Mouse (Mus musculus) testis, postnatal 10 days (tissue): ENCODE data around the gene Fam208b.

Source experiments
- DNase-seq: peaks from one replicate; pipeline ENCODE4 v3.0.0; 2021; ENCODE audit warnings: low spot score

Fam208b gene

GRCm38 (mm10) chr13:3610795-3611438 lies at the start of gene Fam208b:
TSS of gene Fam208b (minus strand) at chr13:3611108.
- DNase-seq = peak; percentile 98

GRCm38 (mm10) chr13:3659163-3660160 lies 48.6 kb upstream of the Fam208b start:
- no peak for DNase-seq

DNA sequence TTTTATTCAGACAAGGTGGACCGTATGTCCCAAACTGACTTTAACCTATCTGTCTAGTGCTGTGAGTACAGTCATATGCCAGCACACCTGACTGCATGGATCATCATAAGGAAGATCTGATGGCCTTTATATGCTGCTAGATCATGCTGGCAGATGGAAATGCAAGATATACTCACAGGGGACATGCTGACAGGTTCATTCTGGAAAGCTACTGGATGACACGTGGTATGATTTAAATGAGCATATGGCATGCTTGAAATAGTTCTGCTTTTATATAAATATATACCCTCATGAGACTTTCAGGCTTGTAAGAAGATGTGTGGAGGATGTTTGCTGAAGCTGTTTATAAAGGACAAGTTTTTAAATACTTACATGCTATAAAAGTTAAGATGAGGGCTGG lies 43.5 kb upstream of the Fam208b start:
- DNase-seq = no peak

GRCm38 (mm10) chr13:3650569-3650968 lies 39.7 kb upstream of the Fam208b start:
- peak; percentile 51 for DNase-seq

- DNase-seq = no peak
Observed at GRCm38 (mm10) chr13:3646566-3646965, 35.7 kb upstream of the Fam208b start.

DNA sequence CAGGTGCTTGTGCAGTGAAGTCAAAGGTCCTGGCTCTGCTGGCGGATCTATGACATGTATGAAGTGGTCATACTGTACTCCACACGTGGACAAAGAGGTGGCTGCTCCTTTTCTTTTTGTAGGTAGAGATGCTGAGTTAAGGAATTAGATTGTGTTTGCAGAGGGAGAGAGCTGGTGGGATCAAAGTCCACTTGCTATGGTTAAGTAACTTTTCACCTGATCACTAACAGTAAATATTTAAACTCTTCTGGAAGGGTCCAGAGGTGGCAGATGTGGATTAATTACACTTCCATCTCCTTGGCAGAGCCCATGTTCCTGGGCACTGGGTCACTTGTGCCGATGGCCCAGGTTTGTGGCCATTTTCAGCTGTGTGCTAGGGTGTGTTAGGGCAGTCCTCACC lies 35.0 kb upstream of the Fam208b start:
- no peak for DNase-seq

DNA sequence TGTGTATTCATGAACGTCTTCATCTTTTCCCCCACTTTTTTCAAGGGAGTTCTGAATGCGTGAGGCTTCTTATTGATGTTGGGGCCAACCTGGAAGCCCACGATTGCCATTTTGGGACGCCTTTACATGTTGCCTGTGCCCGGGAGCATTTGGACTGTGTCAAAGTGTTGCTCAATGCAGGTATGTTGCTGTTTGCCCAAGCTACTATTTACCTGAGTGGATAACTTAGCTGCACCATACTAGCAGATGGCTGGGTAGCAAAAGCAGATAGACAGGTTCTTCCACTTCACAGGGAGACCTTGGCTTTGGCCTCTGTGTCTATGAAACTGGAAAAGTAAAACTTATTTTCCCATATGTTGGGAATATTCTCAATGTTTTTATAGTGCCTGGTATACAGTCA lies 34.0 kb upstream of the Fam208b start:
- DNase-seq = no peak

GRCm38 (mm10) chr13:3642538-3642937 lies 31.6 kb upstream of the Fam208b start:
- no peak for DNase-seq

DNA sequence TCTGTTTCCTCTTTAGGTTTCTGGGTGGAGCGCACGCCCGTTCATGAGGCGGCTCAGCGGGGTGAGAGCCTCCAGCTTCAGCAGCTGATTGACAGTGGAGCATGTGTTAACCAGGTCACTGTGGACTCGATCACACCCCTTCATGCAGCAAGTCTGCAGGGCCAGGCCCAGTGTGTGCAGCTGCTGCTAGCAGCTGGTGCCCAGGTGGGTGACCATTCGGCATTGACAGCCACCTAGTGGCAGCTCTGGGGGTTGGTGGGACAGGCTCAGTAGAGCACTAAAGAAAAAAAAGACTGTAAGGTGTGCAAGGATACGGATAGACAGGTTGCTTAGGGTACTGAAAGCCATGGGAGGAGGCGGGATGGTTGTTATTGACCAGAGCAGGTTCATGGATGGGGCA lies 31.1 kb upstream of the Fam208b start:
- DNase-seq = peak; percentile 53

GRCm38 (mm10) chr13:3636797-3637196 lies 25.9 kb upstream of the Fam208b start:
- DNase-seq = no peak

- no peak for DNase-seq
Observed at GRCm38 (mm10) chr13:3635076-3635475, 24.2 kb upstream of the Fam208b start.

GRCm38 (mm10) chr13:3633895-3634811 lies 23.2 kb upstream of the Fam208b start, which contains the start of gene Asb13:
TSS of gene Asb13 (plus strand) at chr13:3634032.
- peak; percentile 80 for DNase-seq

DNA sequence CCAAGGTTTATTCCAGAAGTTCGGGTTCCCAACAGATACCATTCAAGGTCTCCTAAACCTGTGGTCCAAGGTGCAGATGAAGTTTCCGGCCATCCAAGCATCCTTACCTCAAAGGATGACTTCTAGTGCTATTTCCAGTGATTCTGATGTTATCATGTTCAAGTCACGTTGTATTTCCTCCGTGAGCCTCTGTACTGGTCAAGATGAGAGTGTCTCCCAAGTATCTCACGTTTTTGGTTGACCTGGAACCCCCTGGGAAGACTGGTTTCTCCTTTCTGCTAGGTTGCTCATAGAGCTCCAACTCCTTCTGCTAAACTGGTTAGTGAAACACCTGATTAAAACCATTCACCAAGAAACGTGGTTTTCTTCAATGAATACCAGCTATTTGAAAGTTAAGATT lies 22.2 kb upstream of the Fam208b start:
- DNase-seq = no peak

- DNase-seq = no peak
Observed at GRCm38 (mm10) chr13:3632551-3632950, 21.6 kb upstream of the Fam208b start.

DNA sequence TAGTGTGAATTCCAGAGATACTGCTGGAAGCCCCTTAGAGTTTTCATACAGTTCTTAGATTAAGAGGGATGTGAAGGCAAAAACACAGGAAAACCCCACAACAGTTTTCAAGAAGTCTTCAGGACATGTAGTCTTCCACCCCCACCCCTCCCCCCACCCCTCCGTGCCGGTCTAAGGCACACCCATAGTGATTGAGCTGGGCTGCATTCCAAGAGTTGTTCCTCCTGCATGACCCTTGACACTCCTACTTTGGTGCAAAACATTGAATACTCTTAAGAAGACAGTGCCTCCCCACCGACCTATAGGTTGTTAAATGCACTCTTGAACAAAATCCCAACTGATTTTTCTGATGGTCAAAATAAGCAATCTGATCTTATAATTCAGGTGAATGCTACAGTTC lies 17.2 kb upstream of the Fam208b start:
- no peak for DNase-seq

- no peak for DNase-seq
Observed at GRCm38 (mm10) chr13:3627139-3627538, 16.2 kb upstream of the Fam208b start.

GRCm38 (mm10) chr13:3610118-3610794 lies 652 bp downstream of the Fam208b start:
- peak; percentile 73 for DNase-seq

DNA sequence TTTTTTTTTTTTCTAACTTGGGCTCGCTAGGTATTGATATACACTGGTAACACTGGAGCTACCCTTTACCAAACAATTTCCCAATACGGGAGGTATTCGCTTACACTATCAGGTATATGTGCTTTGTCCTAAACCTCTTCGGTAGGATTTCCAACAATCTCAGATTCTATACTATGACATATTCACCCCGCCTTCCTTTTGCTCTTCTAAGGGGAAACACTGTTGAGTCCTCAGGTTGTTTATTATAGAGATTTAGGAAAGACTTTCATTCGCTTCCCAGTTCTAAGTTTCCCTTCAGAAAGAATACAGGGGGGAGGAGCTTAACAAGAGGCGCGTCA lies 1.2 kb downstream of the Fam208b start:
- no peak for DNase-seq

GRCm38 (mm10) chr13:3596232-3596631 lies 14.7 kb downstream of the Fam208b start:
- DNase-seq = no peak

DNA sequence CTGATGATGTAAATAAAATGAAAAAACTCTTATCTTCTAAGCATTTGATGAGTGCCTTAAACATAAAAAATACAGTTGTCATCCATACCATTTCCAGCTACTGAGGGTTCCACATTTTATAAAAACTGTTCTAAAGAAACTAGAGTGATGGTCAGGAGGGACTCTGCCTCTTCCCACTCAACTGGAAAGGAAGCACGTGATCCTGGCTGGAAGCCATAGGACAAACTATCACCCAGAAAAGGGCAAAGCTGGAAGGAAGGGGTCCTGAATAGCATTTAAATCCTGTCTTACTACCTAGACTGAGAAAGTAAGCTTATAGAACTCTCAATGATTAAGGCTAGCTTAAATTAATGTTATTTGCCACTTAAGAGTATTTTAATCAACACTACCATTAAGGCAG lies 16.6 kb downstream of the Fam208b start:
- no peak for DNase-seq

- no peak for DNase-seq
Observed at GRCm38 (mm10) chr13:3590789-3591188, 20.1 kb downstream of the Fam208b start.

GRCm38 (mm10) chr13:3563953-3564352 lies 47.0 kb downstream of the Fam208b start:
- DNase-seq = no peak
